8 mouse cellular contexts compared by ENCODE assay signal in genomic region chr5:137512847-137513794, GRCm38 (mm10). TPM values are rescaled to one million over a fixed set of nuclear protein-coding genes. Genes with fewer than 3 reads are reported as not detected.
A peak's percentile ranks its signal among the peaks of the same experiment; 100 is the strongest.
DNase-seq lines count a peak whose midpoint lies in the region; ATAC-seq and TF ChIP-seq lines count a peak whose summit lies in the region.

No protein-coding gene starts in this region.

- no peaks in the 10 kb centered on the region for H3K9me3 ChIP-seq in forebrain, embryonic 10.5 days
- H3K9me3 ChIP-seq in liver, embryonic 13.5 days (replicated peaks) = no peaks in the 10 kb centered on the region

- no peak for DNase-seq in left cerebral cortex, adult 2 months (ENCODE audit: extremely low spot score in 1 of 2, low spot score in 2 of 2)
- DNase-seq in left cerebral cortex, adult 8-10 months (ENCODE audit: low spot score in 2 of 2) = no peak
- DNase-seq in forebrain, embryonic 10.5 days (ENCODE audit: extremely low spot score, low spot score) = peak; percentile 62
- no peak for DNase-seq in liver, embryonic 13.5 days
- DNase-seq in layer of hippocampus, adult 9-11 months = no peak
- no peak for DNase-seq in kidney, adult 9 months

- H3K4me2 ChIP-seq in liver, embryonic 13.5 days = no peak overlapping the region

- TF ChIP-seq POLR2A in bone marrow, adult 2 months (IDR thresholded peaks at IDR 0.05; ENCODE audit: borderline replicate concordance, control insufficient read depth, low read depth, low read length) = no peak
- TF ChIP-seq POLR2A in small intestine, adult 2 months (IDR thresholded peaks at IDR 0.05; ENCODE audit: low read depth, low read length) = no peak

- no peak overlapping the region for H3K27ac ChIP-seq in left cerebral cortex, adult 2 months
- H3K27ac ChIP-seq in bone marrow, adult 2 months (ENCODE audit: control insufficient read depth, insufficient read depth, low read depth, low read length, poor library complexity) = no peak overlapping the region
- no peak overlapping the region for H3K27ac ChIP-seq in forebrain, embryonic 10.5 days
- H3K27ac ChIP-seq in liver, embryonic 13.5 days = 0 out of 2 replicates have a peak overlapping the region, but pooled peaks have one; percentile 1
- no peak overlapping the region for H3K27ac ChIP-seq in small intestine, adult 2 months (ENCODE audit: insufficient read depth, low read depth, low read length)

- peaks cover 40% of the 10 kb centered on the region for H3K36me3 ChIP-seq in forebrain, embryonic 10.5 days (replicated peaks)
- peaks cover 7% of the 10 kb centered on the region for H3K36me3 ChIP-seq in liver, embryonic 13.5 days
- no peaks in the 10 kb centered on the region; the same call in 1 of the 2 replicates for H3K36me3 ChIP-seq in small intestine, adult 2 months (ENCODE audit: control insufficient read depth, insufficient read depth, low read length)

- no peak for ATAC-seq in liver, embryonic 13.5 days (ENCODE audit: low read depth)

- WGBS in bone marrow, adult 2 months = 71% methylated on average over 11 of the region's 11 CpGs
- WGBS in forebrain, embryonic 10.5 days = 83% methylated on average over 11 of the region's 11 CpGs
- WGBS in liver, embryonic 13.5 days (ENCODE audit: insufficient replicate concordance) = 79% methylated on average over 11 of the region's 11 CpGs
- WGBS in small intestine, adult 2 months = 78% methylated on average over 11 of the region's 11 CpGs

- intact Hi-C loops in left cerebral cortex, adult 2 months (cut with DNase I) = loop anchor here (5.0 to 10.0 kb wide), 2 partner anchors 62 to 234 kb away; partner anchors contain the start of gene Tsc22d4

- TF ChIP-seq CTCF in left cerebral cortex, adult 2 months (IDR thresholded peaks at IDR 0.05) = peak; percentile 61
- TF ChIP-seq CTCF in bone marrow, adult 2 months (IDR thresholded peaks at IDR 0.05; ENCODE audit: control insufficient read depth, insufficient read depth, low read length) = peak; percentile 65
- peak; percentile 52; the same call in 1 of the 2 replicates for TF ChIP-seq CTCF in small intestine, adult 2 months (IDR thresholded peaks at IDR 0.05; ENCODE audit: extremely low read depth, insufficient read length, insufficient replicate concordance, low read depth, low read length)

- no peaks in the 10 kb centered on the region for H3K27me3 ChIP-seq in forebrain, embryonic 10.5 days (ENCODE audit: poor library complexity, severe bottlenecking)
- no peaks in the 10 kb centered on the region for H3K27me3 ChIP-seq in liver, embryonic 13.5 days
- no peaks in the 10 kb centered on the region for H3K27me3 ChIP-seq in small intestine, adult 2 months (ENCODE audit: control insufficient read depth, insufficient read depth, low read length)

- no peak overlapping the region; the same call in 1 of the 2 replicates for H3K9ac ChIP-seq in liver, embryonic 13.5 days

- no peaks in the 10 kb centered on the region; the same call in 1 of the 2 replicates for H3K4me1 ChIP-seq in bone marrow, adult 2 months (ENCODE audit: control insufficient read depth, insufficient read depth, low read length)
- peaks cover 62% of the 10 kb centered on the region for H3K4me1 ChIP-seq in forebrain, embryonic 10.5 days
- H3K4me1 ChIP-seq in liver, embryonic 13.5 days (replicated peaks) = peaks cover 70% of the 10 kb centered on the region
- peaks cover 7% of the 10 kb centered on the region; the same call in 1 of the 2 replicates for H3K4me1 ChIP-seq in small intestine, adult 2 months (ENCODE audit: control insufficient read depth, insufficient read depth, insufficient read length, low read length)

- no peak overlapping the region for H3K4me3 ChIP-seq in left cerebral cortex, adult 2 months
- no peak overlapping the region for H3K4me3 ChIP-seq in bone marrow, adult 2 months (replicated peaks; ENCODE audit: control insufficient read depth, low read depth, low read length)
- peak overlapping the region; percentile 85; the same call in 1 of the 2 replicates for H3K4me3 ChIP-seq in forebrain, embryonic 10.5 days
- no peak overlapping the region for H3K4me3 ChIP-seq in liver, embryonic 13.5 days (replicated peaks)
- no peak overlapping the region for H3K4me3 ChIP-seq in small intestine, adult 2 months (ENCODE audit: low read depth, low read length)

RNA-seq across cellular contexts. Expression of gene Gigyf1, which starts 5.2 kb away (rescaled TPM):
- total RNA-seq in left cerebral cortex, adult 2 months (2021) = 10 to 100 TPM; 58.1 to 59.9 TPM
- total RNA-seq in left cerebral cortex, adult 8-10 months (2022) = 10 to 100 TPM; 62.1 to 65.2 (median 63.5) TPM
- 57.6 and 80.1 TPM in 2 replicates for polyA plus RNA-seq in bone marrow, adult 2 months (2011; ENCODE audit: insufficient read depth, insufficient read length, low replicate concordance, missing spikeins)
- 13.5 and 14.0 TPM in 2 replicates for polyA plus RNA-seq in forebrain, embryonic 10.5 days (2016; fragmentation: Nextera tagmentation; extraction: Ambion mirVana)
- 3.3 and 3.7 TPM in 2 replicates for polyA plus RNA-seq in liver, embryonic 13.5 days (2015; fragmentation: Nextera tagmentation; extraction: Ambion mirVana)
- 7.3 and 15.7 TPM in 2 replicates for polyA plus RNA-seq in small intestine, adult 2 months (2012; rRNA removed)

RNA-seq across cellular contexts. Expression of gene Pop7, which starts 10.8 kb away (rescaled TPM):
- 10 to 100 TPM; 30.4 to 35.9 TPM for total RNA-seq in left cerebral cortex, adult 2 months (2021)
- 10 to 100 TPM; 32.3 to 34.8 (median 32.8) TPM for total RNA-seq in left cerebral cortex, adult 8-10 months (2022)
- polyA plus RNA-seq in bone marrow, adult 2 months (2011; ENCODE audit: insufficient read depth, insufficient read length, low replicate concordance, missing spikeins) = 22.1 and 32.2 TPM in 2 replicates
- polyA plus RNA-seq in forebrain, embryonic 10.5 days (2016; fragmentation: Nextera tagmentation; extraction: Ambion mirVana) = 56.1 and 59.4 TPM in 2 replicates
- 45.7 and 46.1 TPM in 2 replicates for polyA plus RNA-seq in liver, embryonic 13.5 days (2015; fragmentation: Nextera tagmentation; extraction: Ambion mirVana)
- 23.1 and 36.6 TPM in 2 replicates for polyA plus RNA-seq in small intestine, adult 2 months (2012; rRNA removed)

RNA-seq across cellular contexts. Expression of gene Epo, which starts 19.9 kb away (rescaled TPM):
- total RNA-seq in left cerebral cortex, adult 2 months (2021) = not detected
- total RNA-seq in left cerebral cortex, adult 8-10 months (2022) = not detected
- polyA plus RNA-seq in bone marrow, adult 2 months (2011; ENCODE audit: insufficient read depth, insufficient read length, low replicate concordance, missing spikeins) = not detected in 2 replicates
- 2.9 and 4.8 TPM in 2 replicates for polyA plus RNA-seq in forebrain, embryonic 10.5 days (2016; fragmentation: Nextera tagmentation; extraction: Ambion mirVana)
- polyA plus RNA-seq in liver, embryonic 13.5 days (2015; fragmentation: Nextera tagmentation; extraction: Ambion mirVana) = 0.96 and 1.2 TPM in 2 replicates
- not detected in 2 replicates for polyA plus RNA-seq in small intestine, adult 2 months (2012; rRNA removed)

RNA-seq across cellular contexts. Expression of gene Gnb2, which starts 20.2 kb away (rescaled TPM):
- 100 to 1,000 TPM; 570 to 583 TPM for total RNA-seq in left cerebral cortex, adult 2 months (2021)
- total RNA-seq in left cerebral cortex, adult 8-10 months (2022) = 100 to 1,000 TPM; 654 to 672 (median 660) TPM
- 294 and 476 TPM in 2 replicates for polyA plus RNA-seq in bone marrow, adult 2 months (2011; ENCODE audit: insufficient read depth, insufficient read length, low replicate concordance, missing spikeins)
- 287 and 288 TPM in 2 replicates for polyA plus RNA-seq in forebrain, embryonic 10.5 days (2016; fragmentation: Nextera tagmentation; extraction: Ambion mirVana)
- 139 and 159 TPM in 2 replicates for polyA plus RNA-seq in liver, embryonic 13.5 days (2015; fragmentation: Nextera tagmentation; extraction: Ambion mirVana)
- polyA plus RNA-seq in small intestine, adult 2 months (2012; rRNA removed) = 534 and 1,215 TPM in 2 replicates

RNA-seq across cellular contexts. Expression of gene Zan, which starts 36.3 kb away (rescaled TPM):
- total RNA-seq in left cerebral cortex, adult 2 months (2021) = under 1 TPM; 0.30 to 0.38 TPM
- under 1 TPM; 0.20 to 0.53 (median 0.29) TPM for total RNA-seq in left cerebral cortex, adult 8-10 months (2022)
- polyA plus RNA-seq in bone marrow, adult 2 months (2011; ENCODE audit: insufficient read depth, insufficient read length, low replicate concordance, missing spikeins) = not detected in 2 replicates
- 0.10 and 0.12 TPM in 2 replicates for polyA plus RNA-seq in forebrain, embryonic 10.5 days (2016; fragmentation: Nextera tagmentation; extraction: Ambion mirVana)
- 0.12 and 0.16 TPM in 2 replicates for polyA plus RNA-seq in liver, embryonic 13.5 days (2015; fragmentation: Nextera tagmentation; extraction: Ambion mirVana)
- 0.98 and 2.3 TPM in 2 replicates for polyA plus RNA-seq in small intestine, adult 2 months (2012; rRNA removed)
